18 mouse cellular contexts compared by ENCODE assay signal in genomic region chr1:151709734-151710022, GRCm38 (mm10). TPM values are rescaled to one million over a fixed set of nuclear protein-coding genes. Genes with fewer than 3 reads are reported as not detected.
DNase-seq lines count a peak whose midpoint lies in the region; ATAC-seq and TF ChIP-seq lines count a peak whose summit lies in the region.
"Had no signal": no experiment of that assay in that cellular context is flagged by ENCODE, and none has a peak within 500 bp of the region (broad histone marks: within the 10 kb centered on the region; RNA-seq: fewer than 3 reads in every experiment).

No protein-coding gene starts in this region.

- ATAC-seq in hindbrain, embryonic 16.5 days = no peak
- ATAC-seq in hindbrain, embryonic 12.5 days (ENCODE audit: low FRiP score) = no peak
- peak; percentile 23 for ATAC-seq in lung, postnatal 0 days
- ATAC-seq in intestine, postnatal 0 days = no peak
- ATAC-seq in limb, embryonic 15.5 days (ENCODE audit: insufficient number of reproducible peaks, low FRiP score, low TSS enrichment, low read depth) = no peak
- ATAC-seq: CD4-positive, CD25-positive, alpha-beta regulatory T cell, adult 4 months had no signal

- 67% methylated on average over 2 of the region's 2 CpGs for WGBS in hindbrain, embryonic 16.5 days
- WGBS in hindbrain, embryonic 12.5 days = 76% methylated on average over 2 of the region's 2 CpGs
- 14% methylated on average over 2 of the region's 2 CpGs for WGBS in lung, postnatal 0 days
- WGBS in intestine, postnatal 0 days = 47% methylated on average over 2 of the region's 2 CpGs
- WGBS in limb, embryonic 15.5 days = 26% methylated on average over 2 of the region's 2 CpGs

- no peaks in the 10 kb centered on the region for H3K9me3 ChIP-seq in hindbrain, embryonic 16.5 days (ENCODE audit: control insufficient read depth, low read length)
- H3K9me3 ChIP-seq in hindbrain, embryonic 12.5 days (replicated peaks) = no peaks in the 10 kb centered on the region
- H3K9me3 ChIP-seq in lung, postnatal 0 days (ENCODE audit: low read length) = no peaks in the 10 kb centered on the region
- H3K9me3 ChIP-seq in intestine, postnatal 0 days (ENCODE audit: control insufficient read depth) = no peaks in the 10 kb centered on the region
- H3K9me3 ChIP-seq in limb, embryonic 15.5 days = no peaks in the 10 kb centered on the region
- H3K9me3 ChIP-seq: embryonic facial prominence, embryonic 15.5 days; forebrain, embryonic 12.5 days; G1E; midbrain, embryonic 12.5 days had no signal

- H3K4me3 ChIP-seq in hindbrain, embryonic 16.5 days (ENCODE audit: low read length) = no peak overlapping the region
- H3K4me3 ChIP-seq in hindbrain, embryonic 12.5 days = no peak overlapping the region
- H3K4me3 ChIP-seq in lung, postnatal 0 days (ENCODE audit: low read depth, low read length) = no peak overlapping the region
- no peak overlapping the region for H3K4me3 ChIP-seq in intestine, postnatal 0 days (ENCODE audit: low read depth, low read length)
- H3K4me3 ChIP-seq in limb, embryonic 15.5 days = no peak overlapping the region
- H3K4me3 ChIP-seq: embryonic facial prominence, embryonic 15.5 days; forebrain, embryonic 12.5 days; midbrain, embryonic 12.5 days had no signal

- no peaks in the 10 kb centered on the region for H3K36me3 ChIP-seq in hindbrain, embryonic 16.5 days (ENCODE audit: control insufficient read depth, insufficient read depth, low read length)
- no peaks in the 10 kb centered on the region for H3K36me3 ChIP-seq in hindbrain, embryonic 12.5 days
- no peaks in the 10 kb centered on the region for H3K36me3 ChIP-seq in lung, postnatal 0 days (ENCODE audit: insufficient read depth, low read length)
- no peaks in the 10 kb centered on the region for H3K36me3 ChIP-seq in intestine, postnatal 0 days (ENCODE audit: control insufficient read depth, insufficient read depth)
- no peaks in the 10 kb centered on the region for H3K36me3 ChIP-seq in limb, embryonic 15.5 days
- H3K36me3 ChIP-seq: embryonic facial prominence, embryonic 15.5 days; forebrain, embryonic 12.5 days; G1E; midbrain, embryonic 12.5 days had no signal

- no peaks in the 10 kb centered on the region; the same call in none of the 2 replicates for H3K4me1 ChIP-seq in hindbrain, embryonic 16.5 days (ENCODE audit: control insufficient read depth, insufficient read depth, low read depth, low read length)
- H3K4me1 ChIP-seq in hindbrain, embryonic 12.5 days = peaks cover 11% of the 10 kb centered on the region; the same call in 1 of the 2 replicates
- H3K4me1 ChIP-seq in lung, postnatal 0 days (ENCODE audit: insufficient read depth, low read depth, low read length) = peaks cover 4% of the 10 kb centered on the region
- peaks cover 6% of the 10 kb centered on the region; the same call in 1 of the 2 replicates for H3K4me1 ChIP-seq in intestine, postnatal 0 days (replicated peaks; ENCODE audit: control insufficient read depth, insufficient read depth, low read length)
- H3K4me1 ChIP-seq in limb, embryonic 15.5 days = 0 out of 2 replicates have a peak, but pooled peaks cover 16% of the 10 kb centered on the region
- H3K4me1 ChIP-seq: forebrain, embryonic 12.5 days had no signal

- H3K4me2 ChIP-seq in hindbrain, embryonic 16.5 days (ENCODE audit: low read length) = peak overlapping the region; percentile 21
- H3K4me2 ChIP-seq in hindbrain, embryonic 12.5 days (replicated peaks) = no peak overlapping the region
- no peak overlapping the region for H3K4me2 ChIP-seq in lung, postnatal 0 days (replicated peaks; ENCODE audit: low read depth, low read length)
- 0 out of 2 replicates have a peak overlapping the region, but pooled peaks have one; percentile 13 for H3K4me2 ChIP-seq in intestine, postnatal 0 days (replicated peaks; ENCODE audit: low read depth)
- H3K4me2 ChIP-seq in limb, embryonic 15.5 days = no peak overlapping the region
- H3K4me2 ChIP-seq: embryonic facial prominence, embryonic 15.5 days; forebrain, embryonic 12.5 days; liver, embryonic 11.5 days; midbrain, embryonic 12.5 days had no signal

- TF ChIP-seq CTCF in lung, postnatal 0 days (IDR thresholded peaks at IDR 0.05) = no peak
- no peak for TF ChIP-seq CTCF in intestine, postnatal 0 days (IDR thresholded peaks at IDR 0.05; ENCODE audit: low read depth)

- no peak overlapping the region for H3K9ac ChIP-seq in hindbrain, embryonic 16.5 days (ENCODE audit: low read depth, low read length)
- no peak overlapping the region for H3K9ac ChIP-seq in hindbrain, embryonic 12.5 days
- H3K9ac ChIP-seq in lung, postnatal 0 days (replicated peaks; ENCODE audit: low read depth) = no peak overlapping the region
- no peak overlapping the region for H3K9ac ChIP-seq in intestine, postnatal 0 days (ENCODE audit: low read depth, low read length)
- H3K9ac ChIP-seq in limb, embryonic 15.5 days = no peak overlapping the region
- H3K9ac ChIP-seq: embryonic facial prominence, embryonic 15.5 days; forebrain, embryonic 12.5 days; midbrain, embryonic 12.5 days had no signal

- no peak for TF ChIP-seq EP300 in lung, postnatal 0 days (IDR thresholded peaks at IDR 0.05)

- no peak overlapping the region for H3K27ac ChIP-seq in hindbrain, embryonic 16.5 days (ENCODE audit: low read depth, low read length)
- no peak overlapping the region for H3K27ac ChIP-seq in hindbrain, embryonic 12.5 days
- H3K27ac ChIP-seq in lung, postnatal 0 days (ENCODE audit: low read length) = no peak overlapping the region
- H3K27ac ChIP-seq in intestine, postnatal 0 days (ENCODE audit: low read depth, low read length) = no peak overlapping the region
- H3K27ac ChIP-seq in limb, embryonic 15.5 days = 0 out of 2 replicates have a peak overlapping the region, but pooled peaks have one; percentile 51
- H3K27ac ChIP-seq: embryonic facial prominence, embryonic 15.5 days; forebrain, embryonic 12.5 days; macrophage; midbrain, embryonic 12.5 days had no signal

- no peaks in the 10 kb centered on the region for H3K27me3 ChIP-seq in hindbrain, embryonic 16.5 days (replicated peaks; ENCODE audit: control insufficient read depth, insufficient read depth, low read length)
- H3K27me3 ChIP-seq in hindbrain, embryonic 12.5 days = no peaks in the 10 kb centered on the region
- H3K27me3 ChIP-seq in lung, postnatal 0 days (replicated peaks; ENCODE audit: insufficient read depth, low read length) = no peaks in the 10 kb centered on the region
- H3K27me3 ChIP-seq in intestine, postnatal 0 days (replicated peaks; ENCODE audit: control insufficient read depth, insufficient read depth, low read length) = no peaks in the 10 kb centered on the region
- no peaks in the 10 kb centered on the region for H3K27me3 ChIP-seq in limb, embryonic 15.5 days

- no peak for DNase-seq in lung, postnatal 0 days (ENCODE audit: low spot score)
- no peak for DNase-seq in lung, postnatal 4 days
- DNase-seq in thymus, postnatal 36 days = no peak
- no peak for DNase-seq in testis, postnatal 14 days (ENCODE audit: low spot score)
- DNase-seq: cerebellum, adult 9-11 months; gastrocnemius, postnatal 25 days; right cerebral cortex, postnatal 25 days had no signal

RNA-seq across cellular contexts. Expression of gene Edem3, which starts 45.5 kb away (rescaled TPM):
- 15.3 and 18.7 TPM in 2 replicates for polyA plus RNA-seq in hindbrain, embryonic 16.5 days (2015; fragmentation: Nextera tagmentation; extraction: Ambion mirVana)
- 30.2 and 34.3 TPM in 2 replicates for polyA plus RNA-seq in hindbrain, embryonic 12.5 days (2016; fragmentation: Nextera tagmentation; extraction: Ambion mirVana)
- 10.1 and 11.2 TPM in 2 replicates for polyA plus RNA-seq in lung, postnatal 0 days (2015; fragmentation: Nextera tagmentation; extraction: Ambion mirVana)
- 8.5 and 9.6 TPM in 2 replicates for polyA plus RNA-seq in intestine, postnatal 0 days (2015; fragmentation: Nextera tagmentation; extraction: Ambion mirVana)
- 16.9 and 19.1 TPM in 2 replicates for polyA plus RNA-seq in limb, embryonic 15.5 days (2015; fragmentation: Nextera tagmentation; extraction: Ambion mirVana)

Comparison
In these comparisons a context has a peak if more than half of its experiments do, and no peak if none do; other contexts are left out.
1. H3K4me2 ChIP-seq: peak in hindbrain, embryonic 16.5 days (single experiment) and intestine, postnatal 0 days (single experiment); none in hindbrain, embryonic 12.5 days (single experiment), lung, postnatal 0 days (single experiment) and limb, embryonic 15.5 days (single experiment).